Mouse (Mus musculus) intestine, embryonic 16.5 days (tissue): ENCODE data around the gene Tspan18. TPM values are rescaled to one million over a fixed set of nuclear protein-coding genes. Genes with fewer than 3 reads are reported as not detected.

Experiments used
- ATAC-seq: fragments of 200-750 bp; cut with Nextera tagmentation; 2 replicates; pipeline ENCODE4 v1.8.0; 2017; ENCODE audit warnings: moderate TSS enrichment, moderate library complexity
- H3K27ac ChIP-seq: fragments of 300-500 bp; sonication (generic); 2 replicates; pipeline ENCODE4 v1.5.1; 2014; ENCODE audit warnings: mild to moderate bottlenecking, low read length
- H3K27me3 ChIP-seq: fragments of 300-500 bp; sonication (generic); replicated peaks from 2 replicates; pipeline ENCODE4 v1.6.1; 2014; ENCODE audit warnings: low read length, control low read depth, mixed read lengths; ENCODE audit not compliant: control insufficient read depth, insufficient read depth
- H3K36me3 ChIP-seq: fragments of 300-500 bp; sonication (generic); 2 replicates; pipeline ENCODE4 v1.6.1; 2014; ENCODE audit warnings: low read length, control low read depth; ENCODE audit not compliant: control insufficient read depth, insufficient read depth
- H3K4me1 ChIP-seq: fragments of 300-500 bp; sonication (generic); 2 replicates; pipeline ENCODE4 v1.6.1; 2014; ENCODE audit warnings: low read length, control low read depth, mixed read lengths; ENCODE audit not compliant: control insufficient read depth, insufficient read depth
- H3K4me2 ChIP-seq: fragments of 300-500 bp; sonication (generic); 2 replicates; pipeline ENCODE4 v1.6.1; 2014; ENCODE audit warnings: low read depth, low read length, control low read depth
- H3K4me3 ChIP-seq: fragments of 300-500 bp; sonication (generic); 2 replicates; pipeline ENCODE4 v1.5.1; 2014; ENCODE audit warnings: mild to moderate bottlenecking, low read length
- H3K9ac ChIP-seq: fragments of 300-500 bp; sonication (generic); 2 replicates; pipeline ENCODE4 v1.6.1; 2014; ENCODE audit warnings: low read depth, low read length
- H3K9me3 ChIP-seq: fragments of 300-500 bp; sonication (generic); 2 replicates; pipeline ENCODE4 v1.6.1; 2016; ENCODE audit warnings: low read length, control low read depth; ENCODE audit not compliant: control insufficient read depth
- WGBS: fragments of 180-500 bp; shearing (Covaris S2); extraction: QIAGEN DNeasy Blood & Tissue Kit; methylation state at CpG from one replicate; pipeline ENCODE4 v1.1.7; 2014; 5-methylcytosine and 5-hydroxymethylcytosine counted together
- polyA plus RNA-seq: library from polyadenylated mRNA; unstranded; fragments of >200 nt; fragmentation: Nextera tagmentation; extraction: Ambion mirVana; gene quantifications from 2 replicates; pipeline ENCODE4 v1.2.1, GENCODE M21; 2015

Gene Tspan18
- polyA plus RNA-seq, 1 experiment from 2014 or later, result 19.5 TPM

GRCm38 (mm10) chr2:93277486-93277885 lies 56.8 kb downstream of the Tspan18 start:
- no peak overlapping the region for H3K4me3 ChIP-seq
- H3K9ac ChIP-seq, result peak overlapping the region; percentile 27; the same call in 1 of the 2 replicates
- 30% methylated on average over 4 of the region's 4 CpGs for WGBS
- ATAC-seq, result peak; percentile 36; the same call in 1 of the 2 replicates
- no peaks in the 10 kb centered on the region for H3K27me3 ChIP-seq
- H3K4me2 ChIP-seq, result no peak overlapping the region
- H3K36me3 ChIP-seq, result no peaks in the 10 kb centered on the region
- peak overlapping the region; percentile 80 for H3K27ac ChIP-seq
- H3K4me1 ChIP-seq, result peaks cover 31% of the 10 kb centered on the region
- no peaks in the 10 kb centered on the region for H3K9me3 ChIP-seq

- WGBS, result 94% methylated on average over 7 of the region's 7 CpGs
- no peak overlapping the region for H3K27ac ChIP-seq
Measured at GRCm38 (mm10) chr2:93276026-93276425, 58.3 kb downstream of the Tspan18 start.

GRCm38 (mm10) chr2:93273916-93274315 lies 60.4 kb downstream of the Tspan18 start:
- Histone ChIP-seq H3K4me2 (no peak overlapping the region), H3K9ac (no peak overlapping the region), H3K27me3 (no peaks in the 10 kb centered on the region), H3K36me3 (no peaks in the 10 kb centered on the region), H3K4me3 (no peak overlapping the region), H3K4me1 (peaks cover 24% of the 10 kb centered on the region), H3K9me3 (no peaks in the 10 kb centered on the region), H3K27ac (no peak overlapping the region)
- ATAC-seq, result no peak
- WGBS, result 46% methylated on average over 1 of the region's 1 CpGs

More at GRCm38 (mm10) chr2:93276026-93276425, 58.3 kb downstream of the Tspan18 start:
- Histone ChIP-seq H3K9ac (no peak overlapping the region), H3K4me3 (no peak overlapping the region), H3K9me3 (no peaks in the 10 kb centered on the region), H3K4me2 (no peak overlapping the region), H3K27me3 (no peaks in the 10 kb centered on the region), H3K36me3 (no peaks in the 10 kb centered on the region), H3K4me1 (peaks cover 26% of the 10 kb centered on the region)
- ATAC-seq, result no peak

DNA sequence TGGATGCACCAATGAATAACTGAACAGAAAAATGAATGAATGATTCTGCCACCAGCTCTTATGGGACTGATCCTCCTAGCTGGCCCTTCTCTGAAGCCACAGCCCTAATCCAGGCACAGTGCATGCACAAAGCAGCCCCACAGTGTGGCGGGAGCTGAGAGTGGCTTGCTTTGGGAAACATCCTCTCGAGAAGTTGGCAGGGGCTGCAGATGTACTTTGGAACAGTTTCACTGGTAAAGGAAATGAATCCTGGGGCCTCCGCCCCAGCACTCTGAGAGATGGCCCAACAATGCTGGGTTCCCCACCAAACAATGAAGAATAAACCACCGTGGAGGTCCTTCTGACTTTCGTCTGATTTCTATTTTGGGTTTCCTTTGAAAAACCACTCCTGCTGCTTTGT lies 64.2 kb downstream of the Tspan18 start:
- 0 out of 2 replicates have a peak, but pooled peaks cover 2% of the 10 kb centered on the region for H3K4me1 ChIP-seq

DNA sequence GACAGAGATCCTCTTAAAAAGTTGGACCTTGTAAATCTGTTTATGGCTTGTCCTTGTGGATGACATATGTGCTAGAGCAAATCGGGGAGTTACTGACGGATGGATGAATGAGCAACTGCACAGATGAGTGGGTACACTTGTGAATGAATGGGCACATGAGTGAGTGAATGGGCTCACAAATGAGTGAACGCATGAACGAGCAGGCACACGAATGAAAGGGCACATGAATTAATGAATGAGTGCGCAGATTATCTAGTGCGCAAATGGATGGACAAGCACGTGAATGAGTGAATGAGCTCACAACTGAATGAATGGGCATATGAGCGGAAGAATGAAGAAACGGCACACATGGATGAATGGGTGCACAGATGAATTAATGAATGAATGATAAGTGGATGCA lies 64.7 kb downstream of the Tspan18 start:
- Histone ChIP-seq H3K9me3 (no peaks in the 10 kb centered on the region), H3K4me1 (0 out of 2 replicates have a peak, but pooled peaks cover 2% of the 10 kb centered on the region), H3K4me2 (no peak overlapping the region), H3K27me3 (no peaks in the 10 kb centered on the region), H3K9ac (no peak overlapping the region), H3K36me3 (no peaks in the 10 kb centered on the region), H3K4me3 (no peak overlapping the region), H3K27ac (0 out of 2 replicates have a peak overlapping the region, but pooled peaks have one; percentile 17)
- 89% methylated on average over 10 of the region's 10 CpGs for WGBS
- ATAC-seq, result no peak

More for the DNA sequence above, 64.2 kb downstream of the Tspan18 start:
- no peaks in the 10 kb centered on the region for H3K27me3 ChIP-seq
- no peaks in the 10 kb centered on the region for H3K36me3 ChIP-seq
- no peaks in the 10 kb centered on the region for H3K9me3 ChIP-seq
- H3K27ac ChIP-seq, result 0 out of 2 replicates have a peak overlapping the region, but pooled peaks have one; percentile 35
- H3K9ac ChIP-seq, result no peak overlapping the region
- 48% methylated on average over 5 of the region's 5 CpGs for WGBS
- no peak overlapping the region for H3K4me2 ChIP-seq
- ATAC-seq, result no peak
- no peak overlapping the region for H3K4me3 ChIP-seq

DNA sequence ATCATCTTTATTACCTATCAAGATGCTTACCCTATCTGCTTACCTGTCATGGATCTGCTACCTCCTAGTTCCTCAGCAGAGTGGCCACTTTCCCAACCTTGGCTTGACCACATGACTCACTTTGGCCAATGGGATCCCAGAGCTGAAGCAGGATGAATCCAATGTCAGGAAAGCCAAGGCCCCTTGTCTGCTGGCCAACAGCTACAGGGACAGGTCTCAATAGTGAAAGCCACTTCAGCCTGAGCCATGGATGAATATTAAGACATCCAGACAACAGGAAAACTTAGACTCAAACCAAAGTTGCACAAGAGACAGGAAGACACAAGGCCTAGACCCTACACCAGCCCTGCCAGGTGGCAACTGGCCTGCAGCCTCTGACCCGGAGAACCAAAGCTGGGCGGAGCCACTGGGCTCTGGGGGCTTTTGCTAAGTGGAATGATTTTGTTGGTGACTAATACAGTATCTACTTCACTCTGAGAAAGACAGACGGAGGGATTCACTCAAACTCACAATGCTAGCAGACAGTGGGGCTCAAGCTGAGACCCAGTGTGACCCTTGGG lies 65.5 kb downstream of the Tspan18 start:
- Histone ChIP-seq H3K9me3 (no peaks in the 10 kb centered on the region), H3K36me3 (no peaks in the 10 kb centered on the region), H3K4me3 (no peak overlapping the region), H3K9ac (no peak overlapping the region), H3K4me1 (0 out of 2 replicates have a peak, but pooled peaks cover 2% of the 10 kb centered on the region), H3K4me2 (no peak overlapping the region), H3K27ac (no peak overlapping the region), H3K27me3 (no peaks in the 10 kb centered on the region)
- 77% methylated on average over 3 of the region's 3 CpGs for WGBS
- ATAC-seq, result no peak

DNA sequence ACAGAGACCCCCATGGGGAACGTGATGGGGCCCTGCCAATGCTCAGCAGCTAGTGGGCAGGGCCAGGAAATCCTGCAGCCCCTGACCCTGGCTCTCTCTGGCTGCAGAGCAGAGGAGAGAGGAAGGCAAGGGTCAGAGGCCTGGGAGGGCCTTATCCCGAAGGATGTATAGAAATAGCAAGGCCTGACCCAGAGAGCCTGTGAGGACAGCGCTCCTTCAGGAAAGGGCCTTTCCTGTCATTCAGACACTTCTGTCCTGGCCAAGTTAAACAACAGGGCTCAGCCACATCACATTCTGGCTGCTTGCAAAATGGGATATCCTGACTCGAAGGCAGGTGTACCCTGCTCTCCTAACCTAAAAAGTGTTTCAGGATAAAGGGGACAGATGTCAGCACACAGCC lies 66.5 kb downstream of the Tspan18 start:
- no peaks in the 10 kb centered on the region for H3K36me3 ChIP-seq
- no peak overlapping the region for H3K4me3 ChIP-seq
- H3K27me3 ChIP-seq, result no peaks in the 10 kb centered on the region
- no peak overlapping the region for H3K27ac ChIP-seq
- no peak overlapping the region for H3K9ac ChIP-seq
- ATAC-seq, result peak; percentile 58
- no peaks in the 10 kb centered on the region for H3K9me3 ChIP-seq
- 61% methylated on average over 4 of the region's 4 CpGs for WGBS
- no peak overlapping the region for H3K4me2 ChIP-seq
- H3K4me1 ChIP-seq, result peaks cover 6% of the 10 kb centered on the region; the same call in 1 of the 2 replicates

GRCm38 (mm10) chr2:93266565-93267169 lies 67.6 kb downstream of the Tspan18 start:
- Histone ChIP-seq H3K36me3 (no peaks in the 10 kb centered on the region), H3K9ac (no peak overlapping the region), H3K4me2 (no peak overlapping the region), H3K27me3 (no peaks in the 10 kb centered on the region), H3K4me1 (peaks cover 17% of the 10 kb centered on the region), H3K9me3 (no peaks in the 10 kb centered on the region), H3K27ac (no peak overlapping the region), H3K4me3 (no peak overlapping the region)
- no peak for ATAC-seq
- WGBS, result 64% methylated on average over 7 of the region's 7 CpGs

DNA sequence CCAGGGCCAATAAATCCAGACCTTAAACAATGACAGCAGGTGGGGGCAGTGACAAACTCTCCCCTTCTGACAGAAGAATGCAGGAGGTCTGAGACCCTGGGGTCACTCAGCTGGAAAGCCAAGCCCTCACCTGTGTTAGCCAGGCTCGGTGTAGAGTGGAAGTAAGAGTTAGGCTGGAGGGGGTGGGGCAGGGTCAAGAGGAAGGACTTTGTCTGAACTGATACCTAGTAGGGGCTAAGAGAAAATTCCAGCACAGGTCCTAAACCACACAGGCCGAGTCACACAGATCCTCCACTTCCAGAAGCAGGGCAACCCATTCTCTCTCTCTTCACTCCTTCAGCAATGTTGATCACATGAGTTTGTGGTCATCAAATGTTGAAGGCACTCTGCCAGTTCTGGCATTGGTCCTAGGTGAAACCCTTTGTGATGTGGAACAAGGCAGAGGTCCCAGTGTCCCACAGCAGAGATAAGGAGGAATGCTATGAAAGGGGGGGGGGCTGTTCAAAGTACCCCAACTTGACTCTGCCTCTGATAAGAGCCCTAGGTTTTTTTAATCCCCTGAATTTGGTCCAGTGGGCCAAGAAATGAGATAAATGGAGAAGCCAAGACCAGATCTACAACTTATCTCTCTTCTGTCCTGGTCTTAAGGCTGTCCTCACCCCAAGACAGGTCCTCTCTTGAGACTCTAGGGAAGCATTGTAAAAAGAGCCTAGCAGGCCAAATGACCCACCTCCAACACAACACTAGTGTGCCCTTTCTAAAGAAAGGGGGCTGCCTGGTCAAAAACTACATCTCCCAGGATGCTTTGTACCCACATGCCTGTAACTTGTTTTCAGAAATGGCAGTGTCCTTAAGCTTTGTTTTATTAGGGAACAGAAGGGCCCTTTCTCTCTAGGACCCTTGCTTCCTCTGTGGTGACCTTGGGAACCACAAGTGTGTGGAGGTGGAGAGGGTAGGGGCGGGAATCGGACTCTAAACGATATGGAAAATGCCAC lies 71.7 kb downstream of the Tspan18 start:
- Histone ChIP-seq H3K27ac (peak overlapping the region; percentile 2; the same call in 1 of the 2 replicates), H3K4me1 (peaks cover 35% of the 10 kb centered on the region), H3K9ac (no peak overlapping the region), H3K27me3 (no peaks in the 10 kb centered on the region), H3K9me3 (no peaks in the 10 kb centered on the region), H3K4me2 (no peak overlapping the region), H3K36me3 (no peaks in the 10 kb centered on the region), H3K4me3 (no peak overlapping the region)
- peak; percentile 10 for ATAC-seq
- 60% methylated on average over 5 of the region's 5 CpGs for WGBS
